Mouse (Mus musculus): Measurements from ENCODE around the gene Lrmp.

DNA sequence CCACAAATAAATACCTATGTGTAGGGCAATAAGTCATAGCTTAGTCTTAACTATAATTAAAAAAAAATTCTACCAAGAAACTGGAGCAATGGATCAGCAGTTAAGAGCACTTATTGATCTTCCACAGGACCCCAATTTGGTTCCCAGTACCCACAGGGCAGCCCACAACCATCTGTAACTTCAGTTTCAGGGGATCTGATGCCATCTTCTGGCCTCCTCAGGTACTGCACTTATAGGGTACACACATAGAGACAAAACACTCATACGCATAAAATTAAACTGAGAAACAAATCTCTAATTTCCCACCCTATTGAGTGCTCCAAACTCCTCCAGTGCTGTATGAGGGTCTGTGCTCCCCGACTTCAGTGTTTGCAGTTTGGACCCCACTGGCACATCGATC lies 12.2 kb downstream of the Lrmp start:
- TF ChIP-seq SIN3A (IDR thresholded peaks at IDR 0.05; ENCODE audit: low read length) (no peak), CTCF (IDR thresholded peaks at IDR 0.05 in 2 of 3, conservative IDR thresholded peaks at IDR 0.05 in 1 of 3; ENCODE audit: control insufficient read depth in 1 of 3, insufficient read depth in 1 of 3, low read depth in 2 of 3, low read length in 3 of 3, poor library complexity in 1 of 3, severe bottlenecking in 1 of 3) (peak in 2 of 3 experiments; percentile 49 to 54; a peak in 4 of 6 replicates), E2F4 (IDR thresholded peaks at IDR 0.05; ENCODE audit: borderline replicate concordance, low read depth, low read length) (no peak), POLR2A (IDR thresholded peaks at IDR 0.05; ENCODE audit: control insufficient read depth in 1 of 2, insufficient read depth in 1 of 2, low read depth in 1 of 2, low read length in 2 of 2, poor library complexity in 1 of 2) (no peak), MYB (IDR thresholded peaks at IDR 0.05; ENCODE audit: low read depth, low read length) (no peak), HCFC1 (IDR thresholded peaks at IDR 0.05; ENCODE audit: low read depth, low read length) (no peak), CHD2 (IDR thresholded peaks at IDR 0.05; ENCODE audit: low read length) (no peak), ZMIZ1 (IDR thresholded peaks at IDR 0.05; ENCODE audit: low read depth, low read length) (no peak), EP300 (IDR thresholded peaks at IDR 0.05; ENCODE audit: low read depth in 1 of 2, low read length in 2 of 2) (no peak)

Measured in MEL (cell line).